Mouse (Mus musculus) kidney, postnatal 4 days (tissue): Measurements from ENCODE around the gene Ccdc69.

Experiments used
- DNase-seq, 2 experiments: peaks; one replicate each; pipeline ENCODE4 v3.0.0; 2021; ENCODE audit warnings: mixed read lengths in 2 of 2

Gene Ccdc69

GRCm38 (mm10) chr11:55005684-55006083, 72.2 kb downstream of the Ccdc69 start:
- no peak for DNase-seq

GRCm38 (mm10) chr11:55004970-55005502, 72.9 kb downstream of the Ccdc69 start:
- DNase-seq, result no peak
